Mouse (Mus musculus) CH12.LX (cell line): ENCODE measurements at regions not wholly inside any gene's neighbourhood (a gene's known extent, or its start where the extent isn't known, plus 50 kb on each side); places are given as distances from the start of the nearest gene placed in this dataset.
A peak's percentile ranks its signal among the peaks of the same experiment; 100 is the strongest.

ENCODE experiments used
- DNase-seq: peaks from one replicate; pipeline ENCODE4 v3.0.0-alpha.2; 2013; ENCODE audit errors: extremely low read depth
- H3K27ac ChIP-seq: 2 replicates; pipeline ENCODE4 v1.5.1; 2012; ENCODE audit warnings: low read depth, mild to moderate bottlenecking, control low read depth, moderate library complexity; ENCODE audit not compliant: insufficient read depth
- H3K27me3 ChIP-seq: replicated peaks from 2 replicates; pipeline ENCODE3; 2012; ENCODE audit warnings: inconsistent platforms
- H3K36me3 ChIP-seq, 2 experiments: replicated peaks in 1 of 2; 2 replicates each; pipeline versions ENCODE3 to v1.6.1; 2012; ENCODE audit warnings: inconsistent platforms in 1 of 2, low read length in 1 of 2, mild to moderate bottlenecking in 1 of 2, mixed read lengths in 1 of 2, moderate library complexity in 1 of 2; ENCODE audit not compliant: control insufficient read depth in 1 of 2, insufficient read depth in 1 of 2
- H3K4me1 ChIP-seq, 2 experiments: 2 replicates each; pipeline ENCODE4 v1.6.1; 2012; ENCODE audit warnings: inconsistent platforms in 1 of 2, moderate library complexity in 1 of 2; ENCODE audit not compliant: insufficient read depth in 2 of 2, control insufficient read depth in 1 of 2
- H3K4me2 ChIP-seq: 2 replicates; pipeline ENCODE4 v1.6.1; 2012; ENCODE audit warnings: low read depth, mild to moderate bottlenecking, control low read depth; ENCODE audit not compliant: poor library complexity, insufficient read depth, severe bottlenecking
- H3K4me3 ChIP-seq, 3 experiments: fragments of 150-350 bp in 1 of 3; sonication (generic) in 1 of 3; replicated peaks in 1 of 3; 2 replicates each; pipeline versions ENCODE3 to v1.5.1; 2011 to 2012; ENCODE audit warnings: low read depth in 2 of 3, low read length in 2 of 3, mild to moderate bottlenecking in 2 of 3, moderate library complexity in 2 of 3, control low read depth in 1 of 3, improper control_type of control experiment in 1 of 3, inconsistent platforms in 1 of 3, mixed read lengths in 1 of 3; ENCODE audit not compliant: poor library complexity in 1 of 3
- H3K79me2 ChIP-seq: replicated peaks from 2 replicates; pipeline ENCODE4 v1.6.1; 2012; ENCODE audit warnings: mild to moderate bottlenecking, moderate library complexity; ENCODE audit not compliant: control insufficient read depth, poor library complexity, insufficient read depth, severe bottlenecking; ENCODE audit errors: extremely low read depth
- H3K9ac ChIP-seq: 2 replicates; pipeline ENCODE4 v1.6.1; 2012; ENCODE audit warnings: low read depth, mild to moderate bottlenecking, control low read depth, moderate library complexity; ENCODE audit not compliant: insufficient read depth
- H3K9me3 ChIP-seq: replicated peaks from 2 replicates; pipeline ENCODE3; 2012; ENCODE audit warnings: low read length, inconsistent platforms, mixed read lengths
- CHD1 ChIP-seq: IDR thresholded peaks from 2 replicates; pipeline ENCODE4 v1.6.1; 2012; ENCODE audit warnings: low read depth, low read length, improper control_type of control experiment, inconsistent platforms
- ETS1 ChIP-seq: conservative IDR thresholded peaks from 2 replicates; pipeline ENCODE4 v1.6.1; 2012; ENCODE audit warnings: low read depth, mild to moderate bottlenecking, inconsistent platforms, low read length, improper control_type of control experiment, moderate library complexity
- GABPA ChIP-seq: IDR thresholded peaks from 2 replicates; pipeline ENCODE4 v1.6.1; 2012; ENCODE audit warnings: low read depth, low read length, improper control_type of control experiment, inconsistent platforms; ENCODE audit not compliant: insufficient replicate concordance
- HCFC1 ChIP-seq: IDR thresholded peaks from 2 replicates; pipeline ENCODE4 v1.6.1; 2012; ENCODE audit warnings: low read depth, mild to moderate bottlenecking, inconsistent platforms, low read length, improper control_type of control experiment
- JUN ChIP-seq: IDR thresholded peaks from 2 replicates; pipeline ENCODE4 v1.6.1; 2011; ENCODE audit warnings: low read depth, mild to moderate bottlenecking, low read length, improper control_type of control experiment, moderate library complexity; ENCODE audit not compliant: insufficient read depth
- MAX ChIP-seq: IDR thresholded peaks from 2 replicates; pipeline ENCODE4 v1.6.1; 2011; ENCODE audit warnings: low read length, improper control_type of control experiment
- MEF2A ChIP-seq: IDR thresholded peaks from 2 replicates; pipeline ENCODE4 v1.6.1; 2014; ENCODE audit warnings: low read depth, mild to moderate bottlenecking, inconsistent platforms, low read length, improper control_type of control experiment, borderline replicate concordance
- MXI1 ChIP-seq: IDR thresholded peaks from 2 replicates; pipeline ENCODE4 v1.6.1; 2011; ENCODE audit warnings: mild to moderate bottlenecking, low read depth, low read length, improper control_type of control experiment
- MYC ChIP-seq: IDR thresholded peaks from 2 replicates; pipeline ENCODE4 v1.6.1; 2011; ENCODE audit warnings: low read depth, mild to moderate bottlenecking, improper control_type of control experiment, low read length
- PAX5 ChIP-seq: IDR thresholded peaks from 2 replicates; pipeline ENCODE4 v1.6.1; 2012; ENCODE audit warnings: low read length, inconsistent platforms, mixed read lengths
- POLR2A ChIP-seq: IDR thresholded peaks from 2 replicates; pipeline ENCODE4 v1.6.1; 2011; ENCODE audit warnings: low read depth, mild to moderate bottlenecking, improper control_type of control experiment, low read length
- POLR2AphosphoS2 ChIP-seq: IDR thresholded peaks from 2 replicates; pipeline ENCODE4 v1.6.1; 2011; ENCODE audit warnings: low read depth, low read length, improper control_type of control experiment
- SMC3 ChIP-seq: IDR thresholded peaks from 2 replicates; pipeline ENCODE4 v1.6.1; 2011; ENCODE audit warnings: low read depth, low read length, improper control_type of control experiment
- TBP ChIP-seq: conservative IDR thresholded peaks from 2 replicates; pipeline ENCODE4 v1.6.1; 2011; ENCODE audit warnings: low read depth, low read length, improper control_type of control experiment
- TCF12 ChIP-seq: IDR thresholded peaks from 2 replicates; pipeline ENCODE4 v1.6.1; 2014; ENCODE audit warnings: low read depth, mild to moderate bottlenecking, inconsistent platforms, low read length, improper control_type of control experiment
- UBTF ChIP-seq: IDR thresholded peaks from 2 replicates; pipeline ENCODE4 v1.6.1; 2012; ENCODE audit warnings: low read depth, mild to moderate bottlenecking, inconsistent platforms, low read length, improper control_type of control experiment, moderate library complexity
- ZMIZ1 ChIP-seq: IDR thresholded peaks from 2 replicates; pipeline ENCODE4 v1.6.1; 2012; ENCODE audit warnings: low read depth, mild to moderate bottlenecking, inconsistent platforms, low read length, improper control_type of control experiment
- dilution Hi-C: fragments of 300-500 bp; cut with MboI; formaldehyde crosslinking; loops from 2 replicates; pipeline ENCODE4 v1.14.3; 2020; ENCODE audit warnings: low sequenced_read_pairs; ENCODE audit not compliant: extremely low pct_unique_long_range_greater_than_20kb, extremely low pct_ligation_motif_present
- in situ Hi-C: fragments of 300-500 bp; cut with MboI; formaldehyde crosslinking; loops from 3 replicates; pipeline ENCODE4 v1.14.3; 2019; ENCODE audit warnings: low sequenced_read_pairs, low pct_ligation_motif_present, low pct_unique_long_range_greater_than_20kb, mixed read lengths

DNA sequence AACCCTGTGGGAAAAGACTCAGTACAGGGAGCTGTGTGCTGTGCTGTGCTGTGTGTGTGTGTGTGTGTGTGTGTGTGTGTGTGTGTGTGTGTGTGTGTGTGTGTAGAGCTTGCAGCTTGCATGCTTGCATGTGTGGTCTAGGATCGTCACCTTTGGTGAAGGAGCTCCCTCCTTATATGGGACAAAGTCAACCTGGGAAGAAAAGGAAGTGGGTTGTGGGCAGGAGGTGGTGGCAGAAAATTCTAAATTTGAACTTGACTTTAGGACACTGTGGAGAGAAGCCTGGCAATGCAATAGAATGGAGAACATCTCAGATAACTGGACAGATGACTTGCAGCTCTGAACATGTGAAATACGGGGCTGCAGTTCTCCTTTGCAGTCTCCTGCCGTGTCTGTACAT, 84.7 kb upstream of the Itprid2 start:
- H3K4me1 ChIP-seq = peaks cover 0 to 2% of the 10 kb centered on the region in 2 experiments; a peak in 1 of 4 replicates
- H3K36me3 ChIP-seq = no peaks in the 10 kb centered on the region
- no peak overlapping the region for H3K9ac ChIP-seq
- no peak overlapping the region for H3K4me2 ChIP-seq
- H3K4me3 ChIP-seq = no peak overlapping the region
- in situ Hi-C loops (no loop called here), dilution Hi-C loops (no loop called here)
- TF ChIP-seq UBTF = no peak
- H3K79me2 ChIP-seq = no peaks in the 10 kb centered on the region
- H3K9me3 ChIP-seq = no peaks in the 10 kb centered on the region
- no peak for DNase-seq
- no peaks in the 10 kb centered on the region for H3K27me3 ChIP-seq
- no peak overlapping the region for H3K27ac ChIP-seq

DNA sequence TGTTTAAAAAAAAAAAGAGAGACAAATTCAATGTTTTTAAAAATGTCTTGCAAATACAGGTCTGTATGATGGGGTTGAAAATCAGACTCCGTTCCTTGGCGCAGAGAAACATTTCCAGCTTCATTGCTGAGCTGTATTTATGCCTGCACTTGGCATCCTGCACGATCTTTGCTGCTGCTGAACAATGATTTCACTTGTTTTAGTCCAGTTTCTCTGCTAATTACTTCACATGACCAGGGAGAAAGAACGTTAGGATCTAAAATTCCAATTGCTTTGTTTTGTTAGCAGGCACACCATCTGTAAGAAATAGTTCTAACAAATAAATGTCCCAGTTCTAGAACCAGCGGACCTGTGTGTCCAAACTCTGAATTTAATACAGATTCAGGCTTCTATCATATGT, 82.7 kb upstream of the Itprid2 start:
- Histone ChIP-seq H3K27ac (no peak overlapping the region), H3K27me3 (no peaks in the 10 kb centered on the region), H3K4me3 (no peak overlapping the region), H3K9ac (no peak overlapping the region), H3K9me3 (no peaks in the 10 kb centered on the region), H3K4me2 (no peak overlapping the region), H3K36me3 (no peaks in the 10 kb centered on the region), H3K79me2 (no peaks in the 10 kb centered on the region), H3K4me1 (peaks cover 0 to 9% of the 10 kb centered on the region in 2 experiments; a peak in 1 of 4 replicates)
- dilution Hi-C loops = no loop called here
- in situ Hi-C loops = no loop called here
- no peak for DNase-seq
- TF ChIP-seq ZMIZ1 = no peak
- TF ChIP-seq MEF2A = no peak
- TF ChIP-seq HCFC1 = no peak
- no peak for TF ChIP-seq JUN
- no peak for TF ChIP-seq POLR2A
- TF ChIP-seq TCF12 = no peak
- TF ChIP-seq MYC = no peak
- TF ChIP-seq MXI1 = no peak
- no peak for TF ChIP-seq ETS1
- TF ChIP-seq PAX5 = no peak
- no peak for TF ChIP-seq CHD1
- TF ChIP-seq GABPA = no peak
- TF ChIP-seq MAX = no peak
- TF ChIP-seq SMC3 = no peak
- no peak for TF ChIP-seq POLR2AphosphoS2

DNA sequence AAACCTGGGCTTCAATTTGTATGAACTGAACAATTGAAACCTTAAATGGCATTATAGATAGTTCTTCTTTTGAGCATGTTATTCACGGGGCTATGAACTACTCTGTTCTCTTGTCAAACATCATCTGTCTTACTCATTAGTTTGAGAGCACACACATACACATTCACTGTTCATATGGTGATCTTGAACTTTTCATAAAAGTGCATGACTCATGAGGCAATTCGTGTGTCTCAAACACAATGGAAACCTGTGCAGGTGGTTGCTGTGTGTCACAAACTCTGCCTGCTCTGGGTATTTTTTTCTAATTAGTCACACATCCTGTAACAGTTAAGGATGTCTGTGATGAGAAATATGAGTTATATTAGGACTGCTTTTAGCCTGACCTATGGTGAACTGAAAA, 79.8 kb upstream of the Itprid2 start:
- peak; percentile 19 for DNase-seq
- Histone ChIP-seq H3K27me3 (no peaks in the 10 kb centered on the region), H3K9ac (no peak overlapping the region), H3K36me3 (no peaks in the 10 kb centered on the region), H3K9me3 (no peaks in the 10 kb centered on the region), H3K27ac (no peak overlapping the region), H3K4me3 (no peak overlapping the region), H3K4me2 (no peak overlapping the region), H3K4me1 (peaks cover 0 to 9% of the 10 kb centered on the region in 2 experiments; a peak in 1 of 4 replicates), H3K79me2 (no peaks in the 10 kb centered on the region)
- dilution Hi-C loops (no loop called here), in situ Hi-C loops (no loop called here)
- 0 out of 2 replicates have a peak, but pooled peaks have one; percentile 13 for TF ChIP-seq ETS1
- no peak for TF ChIP-seq TBP
- no peak for TF ChIP-seq TCF12
- no peak for TF ChIP-seq PAX5
